Mouse (Mus musculus) cortical plate, adult 2 months (tissue): Measurements from ENCODE around the gene Apobec3. TPM values are rescaled to one million over a fixed set of nuclear protein-coding genes. Genes with fewer than 3 reads are reported as not detected.

Source experiments
- H3K27ac ChIP-seq: fragments of 200-500 bp; 2 replicates; pipeline ENCODE4 v1.5.1; 2012; ENCODE audit warnings: low read length, control low read depth, inconsistent platforms; ENCODE audit not compliant: insufficient read depth
- H3K4me1 ChIP-seq: fragments of 200-500 bp; 2 replicates; pipeline ENCODE4 v1.6.1; 2011; ENCODE audit warnings: low read length; ENCODE audit not compliant: control insufficient read depth, insufficient read depth
- H3K4me3 ChIP-seq: fragments of 200-500 bp; 2 replicates; pipeline ENCODE4 v1.5.1; 2011; ENCODE audit warnings: mild to moderate bottlenecking, low read length, control low read depth; ENCODE audit not compliant: insufficient read depth
- CTCF ChIP-seq: fragments of 200-500 bp; IDR thresholded peaks from 2 replicates; pipeline ENCODE4 v1.5.1; 2011; ENCODE audit warnings: mild to moderate bottlenecking, control low read depth, low read length; ENCODE audit not compliant: insufficient read depth; ENCODE audit errors: extremely low read depth
- POLR2A ChIP-seq: fragments of 200-500 bp; IDR thresholded peaks from 2 replicates; pipeline ENCODE4 v1.6.1; 2011; ENCODE audit warnings: mild to moderate bottlenecking, low read length, control low read depth; ENCODE audit not compliant: insufficient read depth; ENCODE audit errors: extremely low read depth
- polyA plus RNA-seq: library from polyadenylated mRNA; depleted of rRNA; stranded (reverse); fragments of >200 nt; gene quantifications from 2 replicates; pipeline ENCODE4 v1.2.3, GENCODE M21; 2012

Gene Apobec3
- polyA plus RNA-seq, 1 experiment: 6.7 TPM

DNA sequence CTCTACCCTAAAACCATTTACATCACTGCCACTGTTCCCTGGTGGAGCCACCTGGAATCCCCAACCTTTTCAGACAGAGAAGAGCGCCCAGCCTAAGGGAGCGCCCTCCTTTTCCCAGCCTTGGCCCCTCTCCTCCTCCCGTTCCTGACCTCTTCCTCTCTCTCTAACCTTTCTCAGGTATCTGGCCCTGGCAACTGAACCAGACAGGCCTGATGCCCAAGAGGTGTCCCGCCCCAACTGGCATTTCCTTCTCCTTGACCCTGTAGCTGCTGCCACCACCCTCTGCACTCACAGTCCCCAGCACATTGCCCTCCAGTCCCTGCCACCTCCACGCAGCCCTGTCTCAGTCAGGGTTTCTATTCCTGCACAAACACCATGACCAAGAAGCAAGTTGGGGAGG, 53.5 kb downstream of the Apobec3 start:
- no peak overlapping the region for H3K4me3 ChIP-seq
- no peak for TF ChIP-seq POLR2A
- TF ChIP-seq CTCF: no peak
- no peak overlapping the region for H3K27ac ChIP-seq
- H3K4me1 ChIP-seq: 0 out of 2 replicates have a peak, but pooled peaks cover under 1% of the 10 kb centered on the region

GRCm38 (mm10) chr15:79946022-79946421, 54.6 kb downstream of the Apobec3 start:
- no peak overlapping the region for H3K4me3 ChIP-seq
- H3K27ac ChIP-seq: no peak overlapping the region
- TF ChIP-seq CTCF (peak; percentile 98), POLR2A (no peak)
- 0 out of 2 replicates have a peak, but pooled peaks cover 2% of the 10 kb centered on the region for H3K4me1 ChIP-seq

DNA sequence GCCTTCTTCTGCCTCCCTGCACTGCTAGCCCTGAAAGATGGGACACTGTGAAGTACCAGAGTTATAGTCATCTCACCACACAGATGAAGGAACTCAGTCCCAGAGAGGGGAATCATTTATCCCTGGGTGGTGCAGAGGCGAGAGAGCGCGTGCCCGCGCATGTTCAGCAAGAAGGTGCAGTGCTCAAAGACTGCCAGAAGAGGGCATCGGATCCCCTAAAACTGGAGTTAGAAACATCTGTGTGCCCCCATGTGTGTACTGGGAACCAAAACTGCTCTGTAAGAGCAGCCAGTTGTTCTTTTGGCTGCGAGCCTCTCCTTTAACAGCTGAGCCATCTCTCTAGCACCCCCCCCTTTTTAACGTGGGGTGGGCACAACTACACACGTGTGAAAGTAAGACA, 55.3 kb downstream of the Apobec3 start:
- no peak overlapping the region for H3K4me3 ChIP-seq
- TF ChIP-seq CTCF (no peak), POLR2A (no peak)
- H3K4me1 ChIP-seq: 0 out of 2 replicates have a peak, but pooled peaks cover 2% of the 10 kb centered on the region
- H3K27ac ChIP-seq: no peak overlapping the region

GRCm38 (mm10) chr15:79947681-79948080, 56.2 kb downstream of the Apobec3 start:
- no peak overlapping the region for H3K4me3 ChIP-seq
- H3K27ac ChIP-seq: no peak overlapping the region
- TF ChIP-seq POLR2A (no peak), CTCF (no peak)

DNA sequence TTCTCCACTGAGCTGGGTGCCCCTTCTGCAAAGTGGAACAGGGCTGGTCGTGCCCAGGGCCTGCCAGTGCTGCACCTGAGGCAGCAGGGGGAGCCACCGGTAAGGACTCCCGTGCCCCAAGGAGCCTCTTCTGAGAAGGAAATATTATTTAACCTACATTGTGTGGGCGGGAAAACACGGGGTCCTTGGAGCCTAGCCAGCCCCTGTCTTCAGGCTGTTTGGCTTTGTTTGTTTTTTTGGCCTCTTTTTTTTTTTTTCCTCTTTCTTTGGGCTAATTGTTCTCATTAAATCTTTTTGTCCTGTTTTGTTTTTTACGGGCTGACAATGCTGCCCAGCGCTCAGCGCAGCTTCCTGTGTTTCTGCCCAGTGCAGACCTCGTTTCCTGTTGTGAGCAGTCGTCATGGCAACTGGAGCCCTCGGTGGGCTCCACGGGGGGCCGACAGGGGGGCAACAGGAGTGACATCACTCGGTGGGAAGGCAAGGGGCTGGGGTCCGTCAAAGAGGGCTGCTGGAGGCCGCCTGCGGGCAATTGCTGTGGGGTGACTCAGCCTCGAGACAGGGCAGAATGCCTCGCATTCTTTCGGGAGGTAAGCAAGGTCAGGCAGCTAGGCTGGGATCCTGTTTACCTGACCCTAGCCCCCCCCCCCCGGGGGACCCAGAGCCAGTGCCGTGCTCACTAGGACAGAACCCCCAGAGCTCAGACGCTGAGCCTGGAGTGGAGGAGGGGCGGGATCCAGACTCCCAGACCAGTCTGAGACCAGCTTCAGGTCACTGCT, 59.0 kb downstream of the Apobec3 start:
- Histone ChIP-seq H3K4me1 (0 out of 2 replicates have a peak, but pooled peaks cover 2% of the 10 kb centered on the region), H3K27ac (0 out of 2 replicates have a peak overlapping the region, but pooled peaks have one; percentile 15), H3K4me3 (peak overlapping the region; percentile 1; the same call in 1 of the 2 replicates)
- TF ChIP-seq POLR2A (no peak), CTCF (peak; percentile 52)

More at GRCm38 (mm10) chr15:79947681-79948080, 56.2 kb downstream of the Apobec3 start:
- H3K4me1 ChIP-seq: 0 out of 2 replicates have a peak, but pooled peaks cover 2% of the 10 kb centered on the region

GRCm38 (mm10) chr15:79951226-79951625, 59.8 kb downstream of the Apobec3 start:
- 0 out of 2 replicates have a peak, but pooled peaks cover 2% of the 10 kb centered on the region for H3K4me1 ChIP-seq
- no peak overlapping the region for H3K27ac ChIP-seq
- no peak overlapping the region for H3K4me3 ChIP-seq
- TF ChIP-seq CTCF: no peak
- no peak for TF ChIP-seq POLR2A

GRCm38 (mm10) chr15:79951730-79952503, 60.5 kb downstream of the Apobec3 start:
- H3K27ac ChIP-seq: no peak overlapping the region
- H3K4me3 ChIP-seq: no peak overlapping the region
- TF ChIP-seq POLR2A (no peak), CTCF (no peak)
- H3K4me1 ChIP-seq: 0 out of 2 replicates have a peak, but pooled peaks cover 2% of the 10 kb centered on the region

GRCm38 (mm10) chr15:79952504-79953231, 61.2 kb downstream of the Apobec3 start:
- no peak overlapping the region for H3K4me3 ChIP-seq
- no peak for TF ChIP-seq CTCF
- no peak for TF ChIP-seq POLR2A
- no peak overlapping the region for H3K27ac ChIP-seq
- H3K4me1 ChIP-seq: 0 out of 2 replicates have a peak, but pooled peaks cover 2% of the 10 kb centered on the region

GRCm38 (mm10) chr15:79953470-79953869, 62.0 kb downstream of the Apobec3 start:
- H3K4me1 ChIP-seq: 0 out of 2 replicates have a peak, but pooled peaks cover 2% of the 10 kb centered on the region
- H3K27ac ChIP-seq: no peak overlapping the region
- TF ChIP-seq CTCF (no peak), POLR2A (no peak)
- H3K4me3 ChIP-seq: no peak overlapping the region
